Mouse (Mus musculus) ES-E14 (cell line): ENCODE measurements around the gene Ppbp. TPM values are rescaled to one million over a fixed set of nuclear protein-coding genes. Genes with fewer than 3 reads are reported as not detected.

Experiments
- DNase-seq: peaks from one replicate; pipeline ENCODE4 v3.0.0-alpha.2; 2013; ENCODE audit warnings: low read depth, low spot score
- H3K27ac ChIP-seq: 2 replicates; pipeline ENCODE4 v1.5.1; 2012; ENCODE audit warnings: low read depth, mild to moderate bottlenecking, low read length, moderate library complexity, mixed read lengths; ENCODE audit not compliant: poor library complexity, insufficient read depth, severe bottlenecking
- H3K36me3 ChIP-seq: 2 replicates; pipeline ENCODE4 v1.6.1; 2012; ENCODE audit warnings: mild to moderate bottlenecking, low read length, moderate library complexity, mixed read lengths; ENCODE audit not compliant: control insufficient read depth, poor library complexity, insufficient read depth, severe bottlenecking
- H3K4me1 ChIP-seq, 2 experiments: fragments of 150-350 bp in 1 of 2; sonication (generic) in 1 of 2; 2 replicates each; pipeline ENCODE4 v1.6.1; 2012; ENCODE audit warnings: low read length in 2 of 2, mild to moderate bottlenecking in 1 of 2, mixed read lengths in 1 of 2; ENCODE audit not compliant: control insufficient read depth in 2 of 2, insufficient read depth in 2 of 2, poor library complexity in 1 of 2
- H3K4me3 ChIP-seq, 2 experiments: fragments of 150-350 bp in 1 of 2; sonication (generic) in 1 of 2; 2 replicates each; pipeline ENCODE4 v1.5.1; 2012; ENCODE audit warnings: low read length in 2 of 2, low read depth in 1 of 2, mild to moderate bottlenecking in 1 of 2, mixed read lengths in 1 of 2; ENCODE audit not compliant: insufficient read depth in 1 of 2, poor library complexity in 1 of 2, severe bottlenecking in 1 of 2
- H3K9ac ChIP-seq: 2 replicates; pipeline ENCODE4 v1.6.1; 2012; ENCODE audit warnings: low read depth, mild to moderate bottlenecking, low read length, mixed read lengths; ENCODE audit not compliant: poor library complexity, insufficient read depth, severe bottlenecking
- H3K9me3 ChIP-seq: fragments of 150-350 bp; sonication (generic); 2 replicates; pipeline ENCODE4 v1.6.1; 2012; ENCODE audit warnings: low read depth, mild to moderate bottlenecking, low read length; ENCODE audit not compliant: control insufficient read depth, insufficient read depth
- CHD2 ChIP-seq: IDR thresholded peaks from 2 replicates; pipeline ENCODE4 v1.6.1; 2014; ENCODE audit warnings: mild to moderate bottlenecking, low read depth, low read length, inconsistent platforms
- HCFC1 ChIP-seq: IDR thresholded peaks from 2 replicates; pipeline ENCODE4 v1.6.1; 2012; ENCODE audit warnings: low read length, inconsistent platforms, borderline replicate concordance; ENCODE audit not compliant: insufficient read depth
- MAFK ChIP-seq: IDR thresholded peaks from 2 replicates; pipeline ENCODE4 v1.6.1; 2014; ENCODE audit warnings: mild to moderate bottlenecking, low read depth, low read length, inconsistent platforms; ENCODE audit not compliant: insufficient read depth
- ZC3H11A ChIP-seq: IDR thresholded peaks from 2 replicates; pipeline ENCODE4 v1.6.1; 2012; ENCODE audit warnings: low read depth, mild to moderate bottlenecking, inconsistent platforms, low read length, borderline replicate concordance
- ZNF384 ChIP-seq: IDR thresholded peaks from 2 replicates; pipeline ENCODE4 v1.6.1; 2012; ENCODE audit warnings: low read depth, low read length, inconsistent platforms
- in situ Hi-C, 2 experiments: fragments of 600-800 bp; cut with MboI; formaldehyde crosslinking; loops; one replicate each; pipeline ENCODE4 v1.15.1; 2025; ENCODE audit warnings: low sequenced_read_pairs in 2 of 2, inconsistent platforms in 1 of 2; ENCODE audit not compliant: unreplicated experiment in 2 of 2
- total RNA-seq: library from RNA; depleted of rRNA; stranded (reverse); fragments of 300-350 nt; gene quantifications from 2 replicates; pipeline ENCODE4 v1.2.3, GENCODE M21; 2012

The Ppbp gene
- total RNA-seq, 1 experiment, result 1.2 TPM

DNA sequence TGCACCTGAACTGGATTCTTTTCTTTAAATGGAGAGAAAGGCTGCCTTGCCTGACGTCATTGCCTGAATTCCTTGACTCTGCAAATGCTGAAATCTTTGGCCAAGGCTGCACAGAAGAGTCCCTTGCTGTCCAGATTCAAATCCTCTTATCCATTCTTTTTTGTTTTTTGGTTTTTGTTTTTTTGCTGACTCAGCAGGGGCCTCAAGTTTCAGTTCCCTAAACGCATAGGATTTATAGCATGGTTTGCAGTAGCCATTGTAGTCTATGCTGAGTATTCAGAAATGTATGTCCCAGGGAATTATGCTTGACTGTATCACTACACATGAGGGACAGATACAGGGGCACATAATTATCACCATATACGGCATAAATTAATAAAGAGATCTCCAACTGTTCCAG, 3.1 kb downstream of the Ppbp start:
- Histone ChIP-seq H3K9me3 (no peaks in the 10 kb centered on the region), H3K4me1 (no peaks in the 10 kb centered on the region), H3K4me3 (no peak overlapping the region), H3K27ac (no peak overlapping the region), H3K36me3 (no peaks in the 10 kb centered on the region), H3K9ac (no peak overlapping the region)
- in situ Hi-C loops, result no loop called here
- TF ChIP-seq CHD2, result no peak
- no peak for TF ChIP-seq ZC3H11A
- peak; percentile 97 for TF ChIP-seq MAFK
- no peak for TF ChIP-seq HCFC1
- TF ChIP-seq ZNF384, result no peak
- DNase-seq, result no peak

DNA sequence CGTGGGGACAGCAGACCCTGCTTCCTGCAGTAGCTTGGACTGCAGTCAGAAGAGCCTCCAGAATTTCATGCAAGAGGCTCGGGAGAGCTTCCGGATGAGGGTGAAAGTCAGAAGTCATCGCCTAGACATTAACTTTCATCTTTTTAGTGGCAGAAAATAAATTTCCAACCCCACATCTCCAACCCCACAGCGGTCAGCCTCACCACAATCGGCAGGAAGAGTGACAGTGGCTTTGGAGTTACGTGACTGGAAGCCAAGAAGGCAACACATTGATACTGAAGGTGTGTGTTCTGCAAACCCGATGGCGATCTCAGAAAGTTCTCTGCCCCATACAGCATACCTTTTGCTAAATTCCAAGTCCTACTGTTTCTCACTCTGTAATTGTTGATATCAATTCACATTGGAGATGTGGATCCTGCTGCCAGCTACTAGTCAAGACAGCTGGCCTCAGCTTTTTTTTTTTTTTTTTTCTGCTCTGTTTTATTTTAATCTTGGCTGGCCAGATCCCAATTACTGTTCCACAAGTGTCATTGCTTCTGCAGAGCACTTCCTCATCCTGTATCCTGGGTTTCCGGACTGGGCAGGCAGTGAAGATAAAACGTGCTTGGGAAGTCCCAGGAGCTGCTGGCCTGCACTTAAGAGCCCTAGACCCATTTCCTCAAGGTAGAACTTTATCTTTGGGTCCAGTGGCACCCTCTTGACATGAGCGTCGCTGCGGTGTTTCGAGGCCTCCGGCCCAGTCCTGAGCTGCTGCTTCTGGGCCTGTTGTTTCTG, 3.7 kb downstream of the Ppbp start, which contains the start of gene Pf4:
Gene Pf4 (plus strand): TSS at position 556 of the 774 bp plus-strand sequence.
- Histone ChIP-seq H3K9ac (no peak within 1 kb of the TSS), H3K36me3 (no peaks in the 10 kb centered on the region), H3K4me3 (no peak within 1 kb of the TSS), H3K4me1 (peaks cover 0 to 2% of the 10 kb centered on the region in 2 experiments; a peak in 1 of 4 replicates), H3K27ac (no peak within 1 kb of the TSS), H3K9me3 (no peaks in the 10 kb centered on the region)
- no peak for TF ChIP-seq HCFC1
- no peak for TF ChIP-seq MAFK
- in situ Hi-C loops, result no loop called here
- no peak for DNase-seq

DNA sequence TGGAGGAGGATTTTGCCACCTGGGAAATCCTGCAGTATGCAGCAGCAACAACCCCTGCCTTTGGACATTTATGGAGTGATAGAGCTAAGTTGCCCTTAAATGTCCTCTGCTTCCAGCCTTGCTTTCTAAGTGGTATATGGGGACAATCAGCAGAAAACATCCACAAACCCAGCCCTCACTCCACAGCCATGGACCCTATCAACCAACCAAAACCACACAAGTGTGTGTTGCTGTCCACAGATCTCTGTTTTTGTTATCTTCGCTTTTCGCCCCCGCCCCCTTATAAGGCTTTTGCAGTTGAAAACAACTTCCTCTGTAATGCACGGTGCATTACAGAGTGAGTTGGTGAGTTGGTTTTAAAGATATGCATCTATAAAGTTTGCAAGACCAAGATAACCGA, 7.2 kb downstream of the Ppbp start:
- in situ Hi-C loops, result loop anchor here in 1 of 2 experiments (25.0 kb wide), 1 partner anchor 113 kb away; no protein-coding TSS in a partner anchor
- H3K4me3 ChIP-seq, result no peak overlapping the region
- no peaks in the 10 kb centered on the region for H3K36me3 ChIP-seq
- H3K9me3 ChIP-seq, result no peaks in the 10 kb centered on the region
- TF ChIP-seq MAFK (no peak), HCFC1 (no peak), ZC3H11A (no peak), ZNF384 (no peak), CHD2 (no peak)
- H3K27ac ChIP-seq, result no peak overlapping the region
- peaks cover 0 to 9% of the 10 kb centered on the region in 2 experiments; a peak in 2 of 4 replicates for H3K4me1 ChIP-seq
- H3K9ac ChIP-seq, result no peak overlapping the region
- no peak for DNase-seq

DNA sequence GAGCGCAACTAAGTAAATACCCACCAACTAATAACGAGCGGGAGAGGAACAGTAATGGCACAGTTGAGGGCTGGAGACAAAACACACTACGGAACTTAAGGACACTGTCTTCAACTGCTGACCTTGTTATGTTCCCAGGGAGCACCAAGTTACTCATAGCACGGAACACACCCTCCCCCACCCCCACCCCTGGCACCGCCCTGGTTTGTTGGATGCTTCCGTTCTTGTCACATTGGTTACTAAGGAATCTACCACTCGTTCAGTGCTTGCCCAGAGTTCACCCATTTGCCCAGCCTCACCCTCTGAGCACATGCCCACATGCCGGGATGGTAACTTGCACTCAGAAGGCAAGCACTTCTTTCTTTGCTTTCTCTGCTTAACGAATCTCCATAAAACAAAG, 9.3 kb downstream of the Ppbp start:
- in situ Hi-C loops, result loop anchor here in 1 of 2 experiments (25.0 kb wide), 1 partner anchor 115 kb away; no protein-coding TSS in a partner anchor
- no peak for DNase-seq

More for the DNA sequence above, 9.3 kb downstream of the Ppbp start:
- H3K4me1 ChIP-seq, result peaks cover 0 to 9% of the 10 kb centered on the region in 2 experiments; a peak in 2 of 4 replicates
- H3K9me3 ChIP-seq, result no peaks in the 10 kb centered on the region
- H3K4me3 ChIP-seq, result no peak overlapping the region
- H3K36me3 ChIP-seq, result no peaks in the 10 kb centered on the region
- TF ChIP-seq MAFK (no peak), ZNF384 (no peak), ZC3H11A (no peak), CHD2 (no peak), HCFC1 (no peak)
- H3K27ac ChIP-seq, result no peak overlapping the region
- no peak overlapping the region for H3K9ac ChIP-seq
